Mouse (Mus musculus) kidney, adult 11 months (tissue): ENCODE measurements around the gene Lrrc58.

Experiments
- DNase-seq: peaks from one replicate; pipeline ENCODE4 v3.0.0; 2022

The Lrrc58 gene

GRCm38 (mm10) chr16:37867791-37868505 lies at the start of gene Lrrc58:
Gene Lrrc58 (plus strand): TSS chr16:37868389.
- DNase-seq = peak; percentile 86

DNA sequence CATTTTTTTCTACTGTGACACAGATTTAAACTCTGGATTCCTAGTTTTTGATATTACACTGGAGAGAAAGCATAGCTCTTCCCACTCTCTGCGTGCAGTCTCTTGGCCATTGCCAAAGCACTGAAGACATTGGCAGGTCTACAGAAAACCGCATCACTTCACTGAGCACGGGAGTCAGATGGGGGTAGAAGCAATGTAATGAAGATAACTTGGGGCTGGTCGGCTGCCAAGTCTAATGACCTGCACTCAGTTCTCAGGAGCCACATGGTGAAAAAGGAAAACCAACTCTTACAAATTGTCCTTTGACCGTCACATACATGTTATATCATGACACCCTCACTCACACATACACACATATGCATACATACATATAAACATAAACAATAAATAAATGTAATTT lies 44.2 kb upstream of the Lrrc58 start:
- peak; percentile 58 for DNase-seq

- DNase-seq = no peak
These were observed 43.2 kb upstream of the Lrrc58 start for GRCm38 (mm10) chr16:37824778-37825505.

GRCm38 (mm10) chr16:37826286-37826685 lies 41.9 kb upstream of the Lrrc58 start:
- no peak for DNase-seq

DNA sequence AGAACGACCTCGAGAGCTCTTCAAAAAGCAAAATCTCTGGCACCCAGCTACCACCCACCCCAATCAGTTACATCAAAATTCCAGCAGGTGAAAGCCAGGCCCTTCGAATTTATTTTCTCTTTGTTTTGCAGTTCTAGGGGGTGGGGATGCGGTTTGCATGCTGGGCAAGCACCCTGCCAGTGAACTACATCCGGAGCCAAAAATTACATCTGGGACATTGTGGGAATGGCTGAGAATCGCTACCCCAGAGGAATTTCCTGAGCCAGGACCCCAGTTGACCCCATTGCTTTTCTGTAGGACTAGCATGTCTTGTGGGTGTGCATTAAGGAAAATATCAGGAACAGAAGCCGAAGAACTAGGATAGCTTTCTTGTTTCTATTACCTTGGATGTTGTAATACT lies 37.1 kb upstream of the Lrrc58 start:
- no peak for DNase-seq

DNA sequence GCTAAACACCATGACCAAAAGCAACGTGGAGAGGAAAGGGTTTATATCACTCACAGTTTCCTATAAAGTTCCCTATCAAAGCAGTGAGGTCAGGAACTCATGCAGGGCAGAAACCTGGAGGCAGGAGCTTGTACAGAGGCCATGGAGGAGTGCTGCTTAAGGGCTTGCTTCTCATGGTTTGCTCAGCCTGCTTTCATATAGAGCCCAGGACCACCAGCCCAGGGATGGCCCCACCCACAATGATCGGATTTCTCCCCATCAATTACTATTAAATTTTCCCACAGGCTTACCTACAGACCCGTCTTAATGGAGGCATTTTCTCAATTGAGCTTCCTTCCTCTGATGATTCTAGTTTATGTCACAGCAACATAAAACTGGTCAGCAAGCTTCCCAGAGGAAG lies 30.6 kb upstream of the Lrrc58 start:
- no peak for DNase-seq

DNA sequence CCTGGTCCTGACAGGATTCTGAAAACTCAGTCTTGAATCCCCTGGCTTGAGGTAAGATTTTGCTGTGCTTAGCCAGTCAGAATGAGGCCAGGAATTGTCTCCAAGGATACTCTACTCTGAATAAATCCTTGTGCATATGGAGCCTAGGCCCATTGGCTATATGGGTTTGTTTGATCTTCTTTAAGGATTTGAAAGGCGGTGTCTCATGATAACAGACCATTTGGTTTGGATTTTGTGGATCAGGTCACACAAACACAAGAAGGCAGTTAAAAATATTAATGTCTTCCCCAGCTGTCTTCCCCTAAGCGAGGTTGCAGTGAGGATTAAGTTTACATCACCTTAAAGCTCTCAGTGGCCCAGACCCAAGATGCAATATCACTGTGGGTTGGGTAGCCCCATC lies 25.8 kb upstream of the Lrrc58 start:
- DNase-seq = no peak

- no peak for DNase-seq
These were observed 24.4 kb upstream of the Lrrc58 start for GRCm38 (mm10) chr16:37843740-37844139.

GRCm38 (mm10) chr16:37845202-37845925 lies 22.8 kb upstream of the Lrrc58 start:
- DNase-seq = no peak

- DNase-seq = no peak
These were observed 21.1 kb upstream of the Lrrc58 start for GRCm38 (mm10) chr16:37847081-37847480.

DNA sequence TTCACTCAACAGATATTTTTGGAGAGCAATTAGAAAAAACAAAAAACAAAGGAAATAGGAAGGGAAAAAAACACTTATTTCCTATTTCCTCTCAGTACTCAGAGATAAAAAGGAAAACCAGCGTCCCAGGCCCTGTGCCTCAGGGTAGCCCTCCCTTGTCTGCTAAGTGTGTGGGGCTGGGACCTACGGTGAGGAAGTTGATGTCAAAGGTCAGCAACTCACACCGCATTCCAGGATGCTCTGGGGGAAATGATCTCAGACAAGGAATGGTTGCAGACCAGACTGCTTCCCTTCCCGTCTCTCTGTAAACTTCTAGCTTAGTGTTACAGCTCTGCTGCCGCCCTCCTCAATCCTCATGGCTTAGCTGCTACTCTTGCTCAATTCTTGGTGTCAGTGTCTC lies 16.8 kb upstream of the Lrrc58 start:
- peak; percentile 69 for DNase-seq

GRCm38 (mm10) chr16:37853279-37853678 lies 14.9 kb upstream of the Lrrc58 start:
- DNase-seq = no peak

- DNase-seq = no peak
These were observed 14.1 kb upstream of the Lrrc58 start for GRCm38 (mm10) chr16:37854054-37854453.

- DNase-seq = no peak
These were observed 13.6 kb upstream of the Lrrc58 start for GRCm38 (mm10) chr16:37854593-37854992.

GRCm38 (mm10) chr16:37855583-37855982 lies 12.6 kb upstream of the Lrrc58 start:
- no peak for DNase-seq

DNA sequence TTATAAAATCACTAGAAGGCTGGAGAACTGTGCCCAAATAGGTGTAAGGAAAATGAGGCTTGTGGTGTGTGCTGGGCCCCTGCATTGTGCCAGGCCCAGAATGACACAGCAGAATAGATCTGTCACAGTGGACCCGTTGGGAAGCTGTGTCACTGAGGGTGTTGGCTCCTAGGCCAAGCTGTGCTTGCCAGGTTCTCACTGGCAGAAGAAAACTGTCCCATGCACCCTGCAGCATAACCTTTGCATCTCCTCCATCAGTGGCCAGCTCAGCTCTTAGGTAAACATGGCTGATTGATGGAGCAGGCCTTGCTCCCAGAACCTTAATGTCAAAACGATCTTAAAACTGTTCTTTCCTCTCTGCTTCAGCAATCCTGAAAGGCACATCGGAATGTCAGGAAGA lies 11.9 kb upstream of the Lrrc58 start:
- peak; percentile 77 for DNase-seq

GRCm38 (mm10) chr16:37857495-37857894 lies 10.7 kb upstream of the Lrrc58 start:
- DNase-seq = peak; percentile 87

DNA sequence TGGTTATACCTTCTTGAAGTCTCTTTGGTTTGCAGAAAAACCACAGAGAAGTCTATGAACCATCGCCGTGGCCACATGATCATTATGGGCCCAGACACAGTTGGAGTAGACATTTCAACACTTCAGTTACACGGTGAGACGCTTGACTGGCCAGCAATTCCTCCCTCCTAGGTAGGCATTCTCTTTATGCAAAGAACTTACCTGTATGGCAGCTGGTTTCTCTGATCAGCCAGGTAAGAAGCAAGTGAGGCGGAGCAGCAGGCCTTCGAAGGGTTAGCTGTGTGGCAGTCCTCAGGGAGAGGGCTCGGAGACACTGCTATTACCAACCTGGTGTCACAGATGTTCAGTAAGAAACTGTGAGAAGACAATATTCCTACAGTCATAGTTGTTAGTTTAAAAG lies 8.0 kb upstream of the Lrrc58 start:
- DNase-seq = peak; percentile 62

- DNase-seq = no peak
These were observed 7.2 kb upstream of the Lrrc58 start, which contains the start of gene Gm36028 for GRCm38 (mm10) chr16:37861029-37861428. Gene Gm36028 (minus strand): TSS chr16:37861146.

DNA sequence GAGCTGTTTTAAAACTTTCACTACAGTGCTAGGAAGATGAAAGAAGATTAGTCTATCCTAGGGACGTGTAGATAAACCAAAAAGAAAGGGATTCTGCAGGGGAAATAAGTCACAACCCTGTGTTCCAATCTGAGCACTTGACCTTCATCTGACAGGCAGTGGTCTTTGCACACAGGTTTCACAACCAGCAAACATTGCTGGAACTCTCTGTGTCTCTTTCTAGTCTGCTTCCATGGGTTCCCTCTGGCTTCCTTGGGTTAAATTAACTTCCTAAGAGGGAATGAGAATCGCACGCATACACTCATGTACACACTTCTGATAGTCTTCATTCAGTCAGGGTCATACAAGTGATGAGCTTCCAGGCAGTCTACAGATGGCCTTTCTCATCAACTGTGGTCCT lies 4.3 kb upstream of the Lrrc58 start:
- no peak for DNase-seq

- DNase-seq = no peak
These were observed 2.3 kb upstream of the Lrrc58 start for GRCm38 (mm10) chr16:37865841-37866240.

GRCm38 (mm10) chr16:37868506-37869469 lies 599 bp downstream of the Lrrc58 start:
- DNase-seq = peak; percentile 80
